Mouse (Mus musculus) spleen, adult 2 months (tissue): Measurements from ENCODE around the gene 6030458C11Rik. TPM values are rescaled to one million over a fixed set of nuclear protein-coding genes. Genes with fewer than 3 reads are reported as not detected.

Experiments used
- DNase-seq, 2 experiments: peaks; one replicate each; pipeline versions ENCODE4 v3.0.0 to v3.0.0-alpha.2; 2012 to 2021; ENCODE audit warnings: low spot score in 2 of 2, low read depth in 1 of 2
- H3K27ac ChIP-seq: fragments of 200-500 bp; 2 replicates; pipeline ENCODE4 v1.5.1; 2012; ENCODE audit warnings: low read length, inconsistent platforms; ENCODE audit not compliant: insufficient read depth
- H3K27me3 ChIP-seq: fragments of 200-500 bp; 2 replicates; pipeline ENCODE4 v1.6.1; 2012; ENCODE audit warnings: mild to moderate bottlenecking, moderate library complexity, low read length, inconsistent platforms; ENCODE audit not compliant: control insufficient read depth, insufficient read depth
- H3K36me3 ChIP-seq: fragments of 200-500 bp; 2 replicates; pipeline ENCODE4 v1.6.1; 2012; ENCODE audit warnings: mild to moderate bottlenecking, low read length, inconsistent platforms; ENCODE audit not compliant: control insufficient read depth, insufficient read depth
- H3K4me1 ChIP-seq: fragments of 200-500 bp; 2 replicates; pipeline ENCODE4 v1.6.1; 2011; ENCODE audit warnings: inconsistent platforms; ENCODE audit not compliant: control insufficient read depth, insufficient read depth, insufficient read length
- H3K4me3 ChIP-seq: fragments of 200-500 bp; 2 replicates; pipeline ENCODE4 v1.5.1; 2011; ENCODE audit warnings: mild to moderate bottlenecking, inconsistent platforms; ENCODE audit not compliant: insufficient read depth, insufficient read length; ENCODE audit errors: extremely low read depth
- CTCF ChIP-seq: fragments of 200-500 bp; IDR thresholded peaks from 2 replicates; pipeline ENCODE4 v1.5.1; 2011; ENCODE audit warnings: mild to moderate bottlenecking, inconsistent platforms; ENCODE audit not compliant: insufficient read depth, insufficient read length, insufficient replicate concordance; ENCODE audit errors: extremely low read depth
- POLR2A ChIP-seq: fragments of 200-500 bp; IDR thresholded peaks from 2 replicates; pipeline ENCODE4 v1.6.1; 2011; ENCODE audit warnings: low read depth, low read length, inconsistent platforms
- WGBS: fragments of 180-500 bp; shearing (Covaris S2); methylation state at CpG from one replicate; pipeline ENCODE4 v1.1.7; 2018; 5-methylcytosine and 5-hydroxymethylcytosine counted together
- polyA plus RNA-seq: library from polyadenylated mRNA; depleted of rRNA; stranded (reverse); fragments of >200 nt; gene quantifications from 2 replicates; pipeline ENCODE4 v1.2.3, GENCODE M21; 2012

Gene 6030458C11Rik
- polyA plus RNA-seq, 1 experiment: 6.7 TPM

- no peak overlapping the region for H3K27ac ChIP-seq
- no peak overlapping the region for H3K4me3 ChIP-seq
- H3K27me3 ChIP-seq: no peaks in the 10 kb centered on the region
- no peaks in the 10 kb centered on the region for H3K4me1 ChIP-seq
- DNase-seq: no peak
- H3K36me3 ChIP-seq: no peaks in the 10 kb centered on the region
- TF ChIP-seq CTCF (no peak), POLR2A (no peak)
- 78% methylated on average over 15 of the region's 16 CpGs for WGBS
Measured at GRCm38 (mm10) chr15:12781729-12782326, 42.6 kb downstream of the 6030458C11Rik start.

- H3K36me3 ChIP-seq: no peaks in the 10 kb centered on the region
- no peak for DNase-seq
- H3K4me1 ChIP-seq: no peaks in the 10 kb centered on the region
- H3K27ac ChIP-seq: no peak overlapping the region
- no peaks in the 10 kb centered on the region for H3K27me3 ChIP-seq
- TF ChIP-seq CTCF (no peak), POLR2A (no peak)
- 77% methylated on average over 6 of the region's 6 CpGs for WGBS
- no peak overlapping the region for H3K4me3 ChIP-seq
Measured at GRCm38 (mm10) chr15:12781296-12781695, 43.2 kb downstream of the 6030458C11Rik start.

- no peak for DNase-seq
- H3K4me3 ChIP-seq: no peak overlapping the region
- H3K4me1 ChIP-seq: no peaks in the 10 kb centered on the region
- 85% methylated on average over 11 of the region's 11 CpGs for WGBS
- TF ChIP-seq CTCF (no peak), POLR2A (no peak)
- no peak overlapping the region for H3K27ac ChIP-seq
- H3K27me3 ChIP-seq: no peaks in the 10 kb centered on the region
- H3K36me3 ChIP-seq: no peaks in the 10 kb centered on the region
Measured at GRCm38 (mm10) chr15:12774149-12774753, 50.2 kb downstream of the 6030458C11Rik start.

GRCm38 (mm10) chr15:12770958-12771357 lies 53.5 kb downstream of the 6030458C11Rik start:
- no peak overlapping the region for H3K4me3 ChIP-seq
- 84% methylated on average over 7 of the region's 7 CpGs for WGBS
- H3K27ac ChIP-seq: no peak overlapping the region
- no peak for TF ChIP-seq POLR2A
- no peak for TF ChIP-seq CTCF
- H3K4me1 ChIP-seq: no peaks in the 10 kb centered on the region
- no peaks in the 10 kb centered on the region for H3K27me3 ChIP-seq
- DNase-seq: no peak
- no peaks in the 10 kb centered on the region for H3K36me3 ChIP-seq

GRCm38 (mm10) chr15:12766848-12767247 lies 57.6 kb downstream of the 6030458C11Rik start:
- H3K4me1 ChIP-seq: no peaks in the 10 kb centered on the region
- 59% methylated on average over 4 of the region's 4 CpGs for WGBS
- H3K27me3 ChIP-seq: no peaks in the 10 kb centered on the region
- no peak for DNase-seq
- no peak overlapping the region for H3K27ac ChIP-seq
- H3K4me3 ChIP-seq: no peak overlapping the region
- H3K36me3 ChIP-seq: no peaks in the 10 kb centered on the region
- no peak for TF ChIP-seq CTCF

GRCm38 (mm10) chr15:12763147-12763546 lies 61.3 kb downstream of the 6030458C11Rik start:
- H3K27ac ChIP-seq: no peak overlapping the region
- H3K27me3 ChIP-seq: no peaks in the 10 kb centered on the region
- no peaks in the 10 kb centered on the region for H3K4me1 ChIP-seq
- no peaks in the 10 kb centered on the region for H3K36me3 ChIP-seq
- DNase-seq: no peak
- 80% methylated on average over 10 of the region's 10 CpGs for WGBS
- H3K4me3 ChIP-seq: no peak overlapping the region
- TF ChIP-seq CTCF: no peak
- TF ChIP-seq POLR2A: no peak

- H3K27ac ChIP-seq: no peak overlapping the region
- H3K36me3 ChIP-seq: no peaks in the 10 kb centered on the region
- no peak for DNase-seq
- H3K27me3 ChIP-seq: no peaks in the 10 kb centered on the region
- 91% methylated on average over 11 of the region's 11 CpGs for WGBS
- H3K4me1 ChIP-seq: no peaks in the 10 kb centered on the region
- TF ChIP-seq CTCF (no peak), POLR2A (no peak)
- no peak overlapping the region for H3K4me3 ChIP-seq
Measured at GRCm38 (mm10) chr15:12762258-12762913, 62.1 kb downstream of the 6030458C11Rik start.
